Mouse (Mus musculus) layer of hippocampus, postnatal 10 days (tissue): ENCODE data around the gene Enho. TPM values are rescaled to one million over a fixed set of nuclear protein-coding genes. Genes with fewer than 3 reads are reported as not detected.

Source experiments
- DNase-seq, 2 experiments: peaks; one replicate each; pipeline ENCODE4 v3.0.0; 2021; ENCODE audit warnings: low spot score in 2 of 2
- total RNA-seq, 2 experiments: library from RNA; stranded (reverse); gene quantifications; 2 replicates each; pipeline ENCODE4 v1.2.3; 2021

Enho gene
- total RNA-seq, 2 experiments from 2014 or later, result 63.4 to 66.5 TPM

GRCm38 (mm10) chr4:41635906-41636305, 4.2 kb downstream of the Enho start:
- no peak for DNase-seq

DNA sequence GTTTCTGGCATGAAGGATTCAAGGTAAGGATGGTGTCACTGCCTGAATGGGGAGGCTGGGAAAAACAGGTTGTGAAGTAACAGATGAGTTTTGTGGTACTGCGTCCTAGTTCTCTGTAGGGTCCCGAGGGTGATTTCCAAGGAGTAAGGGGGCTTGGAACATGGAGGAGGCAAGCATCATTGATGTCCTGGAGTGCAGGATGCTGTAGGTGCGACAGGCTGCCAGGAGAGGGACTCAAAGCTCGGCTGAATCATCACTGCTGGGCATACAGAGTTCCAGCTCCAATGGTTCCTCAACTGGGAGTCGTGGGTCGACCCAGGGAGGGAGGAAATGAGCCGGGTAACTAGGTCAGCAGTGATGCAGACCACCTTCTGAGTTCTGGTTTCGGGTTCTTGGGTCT, 4.9 kb downstream of the Enho start:
- no peak for DNase-seq

DNA sequence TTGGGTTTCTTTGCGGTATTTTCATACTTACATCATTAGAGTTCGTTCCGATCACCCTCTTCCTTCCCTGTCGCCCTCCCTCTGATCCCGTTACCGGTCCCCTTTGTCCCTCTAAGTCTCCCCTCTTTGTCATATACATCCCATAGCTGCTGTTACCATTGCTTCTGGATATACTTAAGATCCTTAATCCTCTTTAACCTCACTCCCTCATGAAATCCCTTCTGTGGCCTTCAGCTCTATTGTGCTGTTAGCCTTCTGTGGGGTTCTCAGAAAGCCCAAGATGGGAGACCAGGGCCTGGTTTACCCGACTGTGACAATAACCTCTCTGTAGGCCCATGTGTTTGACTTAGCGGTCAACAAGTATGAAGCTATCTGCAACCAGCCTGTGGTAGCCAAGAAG, 5.5 kb downstream of the Enho start:
- no peak for DNase-seq

- no peak for DNase-seq
Observed at GRCm38 (mm10) chr4:41633001-41633400, 7.1 kb downstream of the Enho start.

GRCm38 (mm10) chr4:41631390-41631789, 8.7 kb downstream of the Enho start:
- peak in 1 of 2 experiments; percentile 57 for DNase-seq

DNA sequence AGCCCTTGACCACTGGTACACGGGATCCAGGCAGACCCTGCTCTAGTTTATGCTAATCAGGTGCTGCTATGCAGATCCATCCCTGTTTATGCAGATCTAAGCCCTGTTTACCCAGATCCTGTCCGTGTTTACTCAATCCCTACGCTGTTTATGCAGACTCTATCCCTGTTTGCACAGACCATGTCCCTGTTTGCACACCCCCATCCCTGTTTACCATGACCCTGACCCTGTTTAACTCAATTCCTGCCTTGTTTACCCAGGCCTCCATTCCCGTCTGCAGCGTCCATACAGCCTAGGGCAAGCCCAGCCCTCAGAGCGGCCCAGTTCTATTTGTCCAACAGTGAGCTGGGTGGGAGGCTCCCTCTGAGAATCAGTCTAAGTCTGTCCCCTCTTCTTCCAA, 9.9 kb downstream of the Enho start:
- DNase-seq, result no peak

DNA sequence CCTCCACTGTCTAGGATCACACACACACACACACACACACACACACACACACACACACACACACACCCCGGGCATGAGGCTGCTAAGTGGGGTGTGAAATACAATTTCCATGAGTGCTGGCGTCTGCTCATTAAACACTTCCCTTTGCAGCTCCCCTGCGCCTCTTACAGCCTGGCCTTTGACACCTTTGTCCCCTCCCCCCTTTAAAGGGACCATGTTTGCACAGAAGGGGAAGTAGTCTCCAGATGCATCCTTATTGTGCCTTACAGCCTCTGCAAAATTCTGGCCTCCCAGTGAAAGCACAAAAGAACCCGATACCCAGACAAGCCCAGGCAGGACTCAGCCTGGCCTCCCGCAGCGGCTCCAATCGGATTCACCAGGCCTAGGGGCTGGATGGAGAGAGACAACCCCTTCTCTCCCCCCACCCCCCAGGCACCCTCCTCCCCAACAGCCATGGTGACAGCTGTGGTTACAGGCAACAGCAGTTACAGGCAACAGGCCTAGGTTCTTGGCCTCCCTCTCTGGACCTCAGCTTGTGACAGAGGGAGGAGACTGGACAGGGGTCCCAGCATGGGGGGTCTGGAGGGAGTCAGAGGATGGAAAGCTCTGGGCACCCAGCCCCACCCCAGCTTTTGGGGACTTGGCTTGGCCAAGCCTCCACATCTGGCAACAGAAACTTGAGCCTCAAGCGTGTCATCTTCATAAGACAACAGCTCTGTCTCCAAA, 11.8 kb downstream of the Enho start:
- DNase-seq, result no peak

DNA sequence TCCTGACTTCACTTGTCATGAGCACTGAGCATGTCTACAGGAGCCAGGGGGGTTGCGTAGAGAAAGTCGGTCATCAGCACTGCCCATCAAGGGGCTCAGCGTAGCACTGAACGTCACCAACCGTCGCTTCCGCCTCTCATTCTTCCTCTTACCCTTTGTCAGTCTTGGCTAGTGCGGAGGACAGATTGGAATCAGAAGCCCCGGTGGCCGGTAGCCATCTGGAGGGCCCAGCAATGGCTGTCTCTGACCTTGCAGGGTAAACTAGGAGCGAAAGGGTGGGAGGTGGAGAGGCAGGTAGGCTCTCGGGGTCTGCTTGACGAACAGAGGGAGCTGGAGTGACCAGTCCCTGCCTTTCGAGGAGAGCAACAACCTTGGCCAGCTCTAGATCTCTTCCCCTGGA, 18.1 kb downstream of the Enho start:
- no peak for DNase-seq

DNA sequence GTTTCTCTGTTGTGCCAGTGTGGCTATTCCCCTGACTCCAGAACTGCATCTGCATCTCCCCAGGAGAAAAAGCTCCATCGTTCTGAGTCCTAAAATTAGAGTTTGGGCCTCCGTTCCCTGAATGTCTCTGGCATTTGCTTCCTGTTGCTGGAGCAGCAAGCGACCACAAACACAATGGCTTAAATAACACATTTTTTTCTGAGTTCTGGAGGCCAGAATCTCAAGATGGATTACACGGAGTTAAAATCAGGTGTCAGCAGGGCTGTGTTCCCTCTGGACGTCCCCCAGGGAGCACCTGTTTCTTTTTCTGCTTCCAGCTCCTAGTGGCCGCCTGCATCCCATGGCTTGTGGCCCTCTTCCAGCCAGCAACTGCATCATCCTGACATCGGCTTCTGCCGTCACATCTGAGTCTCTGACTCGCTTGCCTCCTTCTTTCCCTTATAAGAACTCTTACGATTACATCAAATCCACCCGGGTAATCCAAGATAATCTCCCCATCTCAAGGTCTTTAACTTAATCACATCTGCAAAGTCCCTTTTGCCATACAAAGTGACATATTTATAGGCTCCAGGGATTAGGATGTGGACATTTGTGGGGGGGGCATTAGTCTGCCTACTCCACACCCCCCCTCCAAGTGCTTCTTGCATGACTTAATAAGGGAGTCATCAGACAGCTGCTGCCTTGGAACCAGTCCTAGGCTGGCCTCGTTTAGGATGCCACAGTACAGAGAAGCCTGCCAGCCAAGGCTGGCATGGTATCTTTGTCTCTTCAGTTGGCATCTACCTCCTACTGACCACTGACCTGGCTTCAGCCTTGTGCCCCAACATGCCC, 21.0 kb downstream of the Enho start:
- DNase-seq, result no peak

- DNase-seq, result peak; percentile 84 to 85
Observed at GRCm38 (mm10) chr4:41615661-41616599, 24.2 kb downstream of the Enho start.

DNA sequence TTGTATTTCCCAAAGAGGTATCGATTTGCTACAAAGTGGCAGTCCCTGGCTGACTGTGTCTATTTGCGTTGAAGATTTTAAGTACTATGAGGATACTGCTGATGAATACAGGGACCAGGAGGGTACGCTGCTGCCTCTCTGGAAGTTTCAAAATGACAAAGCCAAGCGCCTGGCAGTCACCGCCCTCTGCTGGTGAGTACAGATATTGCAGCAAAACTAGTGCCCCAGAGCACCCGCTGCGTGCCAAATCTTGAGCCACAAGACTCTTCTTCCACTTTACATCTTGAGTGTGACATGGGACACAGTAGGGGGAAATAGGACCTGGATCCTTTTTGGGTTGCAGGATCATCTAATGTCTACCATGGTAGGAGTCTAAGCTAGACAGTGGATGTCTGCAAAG, 26.0 kb downstream of the Enho start:
- DNase-seq, result peak; percentile 94

DNA sequence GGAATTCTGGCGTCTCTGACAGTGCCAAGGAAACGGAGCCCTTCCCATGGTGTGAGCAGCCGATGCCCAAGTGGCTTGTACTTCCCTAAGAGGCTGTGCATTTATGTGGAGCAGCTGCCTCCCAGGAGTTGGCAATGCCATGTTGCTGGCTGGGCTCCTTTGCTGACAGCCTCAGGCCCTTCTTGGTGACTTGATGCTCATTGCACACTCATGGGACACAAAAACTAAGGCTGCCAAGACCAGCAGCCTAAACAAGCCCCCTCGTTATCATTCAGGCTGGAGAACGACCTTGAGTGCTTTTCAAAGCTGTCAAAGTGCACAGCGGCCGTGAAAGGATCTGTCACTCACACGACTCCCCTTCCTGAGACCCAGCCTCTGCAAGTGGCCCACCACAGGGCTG, 28.0 kb downstream of the Enho start:
- DNase-seq, result no peak

DNA sequence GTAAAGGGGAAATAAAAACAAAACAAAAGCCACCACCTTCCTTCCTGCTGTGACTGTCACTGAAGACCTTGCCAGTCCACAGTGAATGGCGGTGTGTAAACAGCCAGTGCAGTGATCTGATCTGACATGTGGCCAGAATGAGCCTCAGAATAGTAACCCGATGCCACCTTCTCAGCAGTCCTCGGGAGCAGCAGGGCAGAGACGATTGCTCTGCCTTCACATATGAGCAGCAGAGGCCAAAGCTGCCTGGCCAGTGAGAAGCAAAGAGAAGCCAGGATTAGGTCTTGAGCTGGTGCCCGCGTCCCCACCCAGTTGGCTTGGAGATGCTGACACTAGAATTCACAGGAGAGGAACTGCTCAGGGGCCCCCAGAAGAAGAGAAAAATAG, 29.5 kb downstream of the Enho start:
- DNase-seq, result no peak

GRCm38 (mm10) chr4:41609681-41610593, 30.2 kb downstream of the Enho start:
- DNase-seq, result no peak

DNA sequence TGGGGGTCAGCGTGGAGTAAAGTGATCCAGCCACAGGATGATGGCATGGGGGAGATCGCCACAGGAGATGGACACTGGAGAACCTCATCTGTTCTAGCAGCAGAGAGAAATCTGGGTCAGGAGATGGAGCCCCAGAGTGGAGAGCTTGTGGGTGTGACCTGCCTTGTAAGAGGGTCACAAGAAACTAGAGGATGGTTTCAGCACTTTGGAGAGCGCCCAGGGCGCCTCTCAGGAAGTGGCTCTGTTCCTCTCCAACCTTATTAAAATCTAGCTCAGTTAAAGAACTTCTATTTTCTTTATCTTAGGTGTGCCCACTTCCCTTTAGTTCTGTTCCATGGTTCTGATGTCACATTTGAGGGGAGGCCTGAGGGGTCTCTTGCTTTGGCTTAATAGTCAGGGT, 33.3 kb downstream of the Enho start:
- DNase-seq, result no peak

- no peak for DNase-seq
Observed at GRCm38 (mm10) chr4:41604476-41605396, 35.4 kb downstream of the Enho start.

DNA sequence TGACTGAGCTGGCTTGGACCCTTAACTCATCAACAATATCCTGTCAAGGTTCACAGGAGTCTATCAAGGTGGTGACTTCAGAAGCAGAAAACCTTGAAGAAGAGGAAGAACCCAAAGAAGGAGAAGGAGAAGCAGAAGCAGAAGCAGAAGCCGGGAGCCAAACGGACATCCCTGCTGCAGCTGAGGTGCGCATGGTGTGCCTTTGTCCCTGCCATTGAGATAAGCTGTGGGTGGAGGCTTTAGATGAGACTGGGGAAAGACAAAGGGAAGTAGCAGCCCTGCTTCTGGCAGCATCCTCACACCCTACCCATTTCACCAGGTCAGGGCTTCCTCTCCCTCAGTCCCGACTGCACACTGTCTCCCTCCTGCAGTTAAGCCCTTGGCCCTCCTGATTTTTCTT, 37.3 kb downstream of the Enho start:
- no peak for DNase-seq
